Mouse (Mus musculus) MEL (cell line): ENCODE measurements at regions not wholly inside any gene's neighbourhood (a gene's known extent, or its start where the extent isn't known, plus 50 kb on each side); places are given as distances from the start of the nearest gene placed in this dataset.

Experiments used
- DNase-seq: peaks from one replicate; pipeline ENCODE4 v3.0.0; 2011; ENCODE audit warnings: low read depth, low spot score
- H3K27ac ChIP-seq: 2 replicates; pipeline ENCODE4 v1.5.1; 2012; ENCODE audit warnings: low read depth, mild to moderate bottlenecking, control low read depth, low read length, moderate library complexity; ENCODE audit not compliant: control insufficient read depth
- H3K27me3 ChIP-seq, 2 experiments: fragments of 150-350 bp in 1 of 2; sonication (generic) in 1 of 2; 2 replicates each; pipeline ENCODE4 v1.6.1; 2012; ENCODE audit warnings: low read length in 2 of 2, mild to moderate bottlenecking in 2 of 2, improper control_type of control experiment in 1 of 2, moderate library complexity in 1 of 2; ENCODE audit not compliant: insufficient read depth in 2 of 2, control insufficient read depth in 1 of 2
- H3K36me3 ChIP-seq, 2 experiments: 2 replicates each; pipeline ENCODE4 v1.6.1; 2012 to 2014; ENCODE audit warnings: low read length in 2 of 2, improper control_type of control experiment in 1 of 2, inconsistent platforms in 1 of 2, mild to moderate bottlenecking in 1 of 2; ENCODE audit not compliant: insufficient read depth in 2 of 2, control insufficient read depth in 1 of 2
- H3K4me1 ChIP-seq, 2 experiments: fragments of 150-350 bp in 1 of 2; sonication (generic) in 1 of 2; 2 replicates each; pipeline ENCODE4 v1.6.1; 2012; ENCODE audit warnings: low read length in 2 of 2, improper control_type of control experiment in 1 of 2, mild to moderate bottlenecking in 1 of 2; ENCODE audit not compliant: insufficient read depth in 2 of 2, control insufficient read depth in 1 of 2
- H3K4me3 ChIP-seq, 2 experiments: fragments of 150-350 bp in 1 of 2; sonication (generic) in 1 of 2; 2 replicates each; pipeline ENCODE4 v1.5.1; 2012; ENCODE audit warnings: low read depth in 2 of 2, low read length in 2 of 2, mild to moderate bottlenecking in 2 of 2, moderate library complexity in 2 of 2, control low read depth in 1 of 2, improper control_type of control experiment in 1 of 2; ENCODE audit not compliant: control insufficient read depth in 1 of 2, insufficient read depth in 1 of 2
- H3K79me2 ChIP-seq: 2 replicates; pipeline ENCODE4 v1.6.1; 2012; ENCODE audit warnings: mild to moderate bottlenecking, low read length, moderate library complexity; ENCODE audit not compliant: control insufficient read depth, poor library complexity, insufficient read depth
- H3K9ac ChIP-seq: 2 replicates; pipeline ENCODE4 v1.6.1; 2012; ENCODE audit warnings: low read depth, mild to moderate bottlenecking, control low read depth, low read length, moderate library complexity; ENCODE audit not compliant: control insufficient read depth, poor library complexity, severe bottlenecking
- H3K9me3 ChIP-seq: fragments of 150-350 bp; sonication (generic); replicated peaks from 2 replicates; pipeline ENCODE4 v1.6.1; 2012; ENCODE audit warnings: mild to moderate bottlenecking, low read length, improper control_type of control experiment, moderate library complexity; ENCODE audit not compliant: insufficient read depth
- ELF1 ChIP-seq: IDR thresholded peaks from 2 replicates; pipeline ENCODE4 v1.6.1; 2014; ENCODE audit warnings: low read depth, mild to moderate bottlenecking, inconsistent platforms, low read length, improper control_type of control experiment, moderate library complexity
- ETS1 ChIP-seq: IDR thresholded peaks from 2 replicates; pipeline ENCODE4 v1.6.1; 2012; ENCODE audit warnings: low read depth, mild to moderate bottlenecking, inconsistent platforms, low read length, improper control_type of control experiment, moderate library complexity
- KAT2A ChIP-seq: conservative IDR thresholded peaks from 2 replicates; pipeline ENCODE4 v1.6.1; 2012; ENCODE audit warnings: low read depth, low read length, improper control_type of control experiment, inconsistent platforms
- MAFK ChIP-seq: IDR thresholded peaks from 2 replicates; pipeline ENCODE4 v1.6.1; 2011; ENCODE audit warnings: low read depth, mild to moderate bottlenecking, low read length, improper control_type of control experiment, borderline replicate concordance
- MAZ ChIP-seq: IDR thresholded peaks from 2 replicates; pipeline ENCODE4 v1.6.1; 2012; ENCODE audit warnings: low read depth, mild to moderate bottlenecking, inconsistent platforms, low read length, improper control_type of control experiment
- MEF2A ChIP-seq: IDR thresholded peaks from 2 replicates; pipeline ENCODE4 v1.6.1; 2014; ENCODE audit warnings: low read depth, mild to moderate bottlenecking, inconsistent platforms, low read length, improper control_type of control experiment; ENCODE audit not compliant: poor library complexity, insufficient replicate concordance, severe bottlenecking; ENCODE audit errors: extremely low read depth
- MXI1 ChIP-seq: IDR thresholded peaks from 2 replicates; pipeline ENCODE4 v1.6.1; 2011; ENCODE audit warnings: mild to moderate bottlenecking, low read depth, low read length, improper control_type of control experiment
- MYB ChIP-seq: IDR thresholded peaks from 2 replicates; pipeline ENCODE4 v1.6.1; 2011; ENCODE audit warnings: mild to moderate bottlenecking, low read depth, low read length, improper control_type of control experiment
- MYC ChIP-seq: IDR thresholded peaks from 2 replicates; pipeline ENCODE4 v1.6.1; 2011; ENCODE audit warnings: low read depth, mild to moderate bottlenecking, low read length, improper control_type of control experiment, moderate library complexity
- NRF1 ChIP-seq: IDR thresholded peaks from 2 replicates; pipeline ENCODE4 v1.6.1; 2014; ENCODE audit warnings: low read depth, mild to moderate bottlenecking, inconsistent platforms, low read length, improper control_type of control experiment, moderate library complexity; ENCODE audit not compliant: poor library complexity, insufficient read depth, severe bottlenecking
- POLR2AphosphoS2 ChIP-seq: IDR thresholded peaks from 2 replicates; pipeline ENCODE4 v1.6.1; 2011; ENCODE audit warnings: low read length, improper control_type of control experiment
- POLR2AphosphoS5 ChIP-seq: IDR thresholded peaks from 2 replicates; pipeline ENCODE4 v1.6.1; 2012; ENCODE audit warnings: low read depth, borderline replicate concordance, mild to moderate bottlenecking, inconsistent platforms, low read length, moderate library complexity, mixed read lengths
- RCOR1 ChIP-seq: IDR thresholded peaks from 2 replicates; pipeline ENCODE4 v1.6.1; 2012; ENCODE audit warnings: low read depth, mild to moderate bottlenecking, inconsistent platforms, low read length, improper control_type of control experiment
- SIN3A ChIP-seq: IDR thresholded peaks from 2 replicates; pipeline ENCODE4 v1.6.1; 2012; ENCODE audit warnings: low read length, improper control_type of control experiment, inconsistent platforms
- TCF12 ChIP-seq: IDR thresholded peaks from 2 replicates; pipeline ENCODE4 v1.6.1; 2014; ENCODE audit warnings: low read depth, mild to moderate bottlenecking, inconsistent platforms, low read length, improper control_type of control experiment, moderate library complexity
- UBTF ChIP-seq: IDR thresholded peaks from 2 replicates; pipeline ENCODE4 v1.6.1; 2012; ENCODE audit warnings: low read depth, mild to moderate bottlenecking, inconsistent platforms, low read length, improper control_type of control experiment, moderate library complexity, borderline replicate concordance; ENCODE audit not compliant: insufficient read depth
- USF2 ChIP-seq, 2 experiments: IDR thresholded peaks; 2 replicates each; pipeline ENCODE4 v1.6.1; 2011 to 2012; ENCODE audit warnings: improper control_type of control experiment in 2 of 2, low read length in 2 of 2, borderline replicate concordance in 1 of 2, inconsistent platforms in 1 of 2, low read depth in 1 of 2, mild to moderate bottlenecking in 1 of 2; ENCODE audit not compliant: insufficient read depth in 1 of 2
- ZC3H11A ChIP-seq: IDR thresholded peaks from 2 replicates; pipeline ENCODE4 v1.6.1; 2012; ENCODE audit warnings: low read depth, mild to moderate bottlenecking, inconsistent platforms, low read length, improper control_type of control experiment
- ZKSCAN1 ChIP-seq: IDR thresholded peaks from 2 replicates; pipeline ENCODE4 v1.6.1; 2012; ENCODE audit warnings: low read depth, mild to moderate bottlenecking, inconsistent platforms, low read length, improper control_type of control experiment, moderate library complexity

DNA sequence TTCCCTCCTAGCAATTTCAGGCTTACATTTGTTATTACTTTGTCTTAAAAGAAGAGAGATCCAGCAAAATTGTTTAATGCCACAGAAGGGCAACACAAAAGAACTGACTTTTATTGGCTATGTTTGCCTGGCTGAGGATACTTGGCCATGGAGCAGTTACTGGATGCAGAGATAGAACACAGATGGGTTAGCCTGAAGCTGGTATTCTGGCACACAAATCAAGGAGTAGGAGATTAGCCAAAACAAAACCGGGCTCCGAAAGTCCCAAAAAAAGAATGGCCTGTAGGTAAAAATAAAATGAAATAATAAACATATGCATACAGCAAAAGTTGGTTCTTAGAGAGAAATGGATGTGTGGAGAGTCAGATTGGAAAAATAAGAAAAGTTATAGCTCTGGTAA is 78.2 kb upstream of the Tmtc2 start:
- Histone ChIP-seq H3K9ac (no peak overlapping the region), H3K27ac (no peak overlapping the region), H3K4me3 (no peak overlapping the region), H3K36me3 (no peaks in the 10 kb centered on the region), H3K79me2 (no peaks in the 10 kb centered on the region)
- TF ChIP-seq ZC3H11A, result no peak
- TF ChIP-seq KAT2A, result no peak
- no peak for TF ChIP-seq POLR2AphosphoS5
- TF ChIP-seq RCOR1, result no peak
- TF ChIP-seq MAFK, result no peak
- TF ChIP-seq MYB, result no peak
- TF ChIP-seq ZKSCAN1, result no peak
- TF ChIP-seq USF2 (IDR thresholded peaks at IDR 0.05; ENCODE audit: borderline replicate concordance in 1 of 2, insufficient read depth in 1 of 2, low read depth in 1 of 2, low read length in 2 of 2), result no peak
- no peak for TF ChIP-seq SIN3A
- no peak for TF ChIP-seq MYC
- TF ChIP-seq UBTF, result no peak
- no peak for TF ChIP-seq ETS1
- TF ChIP-seq POLR2AphosphoS2, result no peak
- no peak for TF ChIP-seq TCF12
- no peak for TF ChIP-seq MAZ
- TF ChIP-seq, all 39 proteins: peak for 0
- DNase-seq, result no peak
- H3K27me3 ChIP-seq, result no peaks in the 10 kb centered on the region
- no peaks in the 10 kb centered on the region for H3K9me3 ChIP-seq
- H3K4me1 ChIP-seq, result no peaks in the 10 kb centered on the region

DNA sequence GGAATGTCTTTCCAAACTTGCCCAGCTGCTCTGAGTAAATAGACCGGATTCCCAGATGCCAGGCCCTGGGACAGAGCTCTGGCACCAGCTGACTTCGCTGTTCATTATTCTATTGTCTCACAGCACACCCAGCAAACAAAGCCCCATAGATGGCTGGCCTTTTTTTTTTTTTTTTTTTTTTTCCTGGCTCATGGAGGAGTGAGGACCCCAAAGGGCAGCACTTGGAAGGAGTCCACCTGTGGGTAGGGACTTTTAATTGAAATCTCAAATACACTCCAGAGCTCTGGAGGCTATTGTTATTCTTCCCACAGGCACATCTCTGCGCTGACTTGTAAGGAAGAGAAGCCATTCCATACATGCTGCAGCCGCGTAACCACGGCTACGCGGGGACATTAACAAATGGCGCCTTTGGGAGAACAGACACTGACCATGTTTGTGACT is 64.8 kb upstream of the Tmtc2 start:
- Histone ChIP-seq H3K9me3 (no peaks in the 10 kb centered on the region), H3K27ac (no peak overlapping the region), H3K4me3 (no peak overlapping the region), H3K79me2 (no peaks in the 10 kb centered on the region), H3K27me3 (no peaks in the 10 kb centered on the region), H3K9ac (no peak overlapping the region), H3K36me3 (no peaks in the 10 kb centered on the region), H3K4me1 (no peaks in the 10 kb centered on the region)
- TF ChIP-seq POLR2AphosphoS2, result no peak
- no peak for TF ChIP-seq MEF2A
- no peak for TF ChIP-seq NRF1
- no peak for TF ChIP-seq ELF1
- TF ChIP-seq MAZ, result no peak
- TF ChIP-seq MXI1, result no peak
- no peak for DNase-seq
